Mouse (Mus musculus) adrenal gland, postnatal 14 days (tissue): ENCODE results near the gene Gm49776. TPM values are rescaled to one million over a fixed set of nuclear protein-coding genes. Genes with fewer than 3 reads are reported as not detected.
"Not testable (repeated sequence)": the region's sequence is repeated elsewhere in the genome, so short reads cannot be mapped to it uniquely, and the experiment has no call there.

Experiments used
- DNase-seq: peaks from one replicate; pipeline ENCODE4 v3.0.0; 2021; ENCODE audit warnings: mixed read lengths
- long read RNA-seq, 2 experiments: library from polyadenylated mRNA; stranded (forward); transcript quantifications; one replicate each; pipeline ENCODE4 v2.0.0; 2021
- total RNA-seq: library from RNA; stranded (reverse); gene quantifications from 2 replicates; pipeline ENCODE4 v1.2.3, GENCODE M21; 2021

Gm49776 gene
- total RNA-seq, result not detected in 2 replicates
- long read RNA-seq, experiment 1, result 0 reads
- long read RNA-seq, experiment 2, result 0 reads

- DNase-seq, result no peak
These were observed at the start of gene Gm49776 for GRCm38 (mm10) chr16:18258221-18258620. TSS of gene Gm49776 (minus strand) at chr16:18258321.

GRCm38 (mm10) chr16:18289614-18290013 lies 31.5 kb upstream of the Gm49776 start:
- DNase-seq, result not testable (repeated sequence)

- peak; percentile 99 for DNase-seq
These were observed 31.0 kb upstream of the Gm49776 start, which contains the start of gene Dgcr8 for GRCm38 (mm10) chr16:18289067-18289588. TSS of gene Dgcr8 (minus strand) at chr16:18289246.

- DNase-seq, result peak; percentile 91
These were observed 30.5 kb upstream of the Gm49776 start for GRCm38 (mm10) chr16:18288581-18289061.

GRCm38 (mm10) chr16:18288166-18288565 lies 30.0 kb upstream of the Gm49776 start:
- DNase-seq, result peak; percentile 44

GRCm38 (mm10) chr16:18275166-18275565 lies 17.0 kb upstream of the Gm49776 start:
- DNase-seq, result no peak

GRCm38 (mm10) chr16:18268182-18268581 lies 10.1 kb upstream of the Gm49776 start:
- no peak for DNase-seq

- no peak for DNase-seq
These were observed 6.9 kb upstream of the Gm49776 start for GRCm38 (mm10) chr16:18265024-18265423.

- DNase-seq, result no peak
These were observed 4.3 kb downstream of the Gm49776 start for GRCm38 (mm10) chr16:18253866-18254265.

- no peak for DNase-seq
These were observed 5.4 kb downstream of the Gm49776 start for GRCm38 (mm10) chr16:18252736-18253135.

GRCm38 (mm10) chr16:18250828-18251790 lies 7.0 kb downstream of the Gm49776 start:
- no peak for DNase-seq

GRCm38 (mm10) chr16:18250231-18250630 lies 7.9 kb downstream of the Gm49776 start:
- no peak for DNase-seq

GRCm38 (mm10) chr16:18249364-18249967 lies 8.7 kb downstream of the Gm49776 start:
- peak; percentile 61 for DNase-seq

- DNase-seq, result peak; percentile 100
These were observed 9.4 kb downstream of the Gm49776 start, which contains the start of the genes Trmt2a and Ranbp1 for GRCm38 (mm10) chr16:18248433-18249363. TSS of gene Trmt2a (plus strand) at chr16:18248679. TSS of gene Ranbp1 (minus strand) at chr16:18248732.

GRCm38 (mm10) chr16:18247521-18248399 lies 10.4 kb downstream of the Gm49776 start:
- peak; percentile 55 for DNase-seq

GRCm38 (mm10) chr16:18241581-18241980 lies 16.5 kb downstream of the Gm49776 start:
- no peak for DNase-seq

GRCm38 (mm10) chr16:18236676-18237501 lies 21.2 kb downstream of the Gm49776 start:
- no peak for DNase-seq

- DNase-seq, result peak; percentile 78
These were observed 22.6 kb downstream of the Gm49776 start for GRCm38 (mm10) chr16:18235389-18236065.
